In genomic region chr8:57320851-57321743, GRCm38 (mm10) we compare ENCODE assay signal across 8 mouse cellular contexts. TPM values are rescaled to one million over a fixed set of nuclear protein-coding genes. Genes with fewer than 3 reads are reported as not detected.
DNase-seq lines count a peak whose midpoint lies in the region; ATAC-seq and TF ChIP-seq lines count a peak whose summit lies in the region.

Gene Hand2 (plus strand): TSS chr8:57320983.

- no peaks in the 10 kb centered on the region for H3K9me3 ChIP-seq in ES-Bruce4 (replicated peaks; ENCODE audit: control insufficient read depth, insufficient read depth, low read length, poor library complexity, severe bottlenecking)
- no peaks in the 10 kb centered on the region for H3K9me3 ChIP-seq in forebrain, postnatal 0 days (ENCODE audit: low read length)
- no peaks in the 10 kb centered on the region for H3K9me3 ChIP-seq in hindbrain, embryonic 16.5 days (ENCODE audit: control insufficient read depth, low read length)
- H3K9me3 ChIP-seq in midbrain, embryonic 15.5 days, result no peaks in the 10 kb centered on the region

- no peaks in the 10 kb centered on the region for H3K4me1 ChIP-seq in ES-Bruce4 (ENCODE audit: control insufficient read depth, insufficient read depth, low read length)
- no peaks in the 10 kb centered on the region for H3K4me1 ChIP-seq in forebrain, postnatal 0 days (ENCODE audit: insufficient read depth)
- peaks cover 13% of the 10 kb centered on the region for H3K4me1 ChIP-seq in hindbrain, embryonic 16.5 days (ENCODE audit: control insufficient read depth, insufficient read depth, low read depth, low read length)
- H3K4me1 ChIP-seq in midbrain, embryonic 15.5 days, result peaks cover 14% of the 10 kb centered on the region

- ATAC-seq in forebrain, postnatal 0 days, result peak; percentile 32; the same call in 1 of the 2 replicates
- 0 out of 2 replicates have a peak, but pooled peaks have one; percentile 49 for ATAC-seq in hindbrain, embryonic 16.5 days
- ATAC-seq in midbrain, embryonic 15.5 days (replicated peaks), result peak; percentile 69
- no peak for ATAC-seq in frontal cortex, adult (ENCODE audit: low TSS enrichment)

- peak within 1 kb of the TSS; percentile 92 for H3K9ac ChIP-seq in ES-Bruce4 (ENCODE audit: low read depth, poor library complexity, severe bottlenecking)
- H3K9ac ChIP-seq in forebrain, postnatal 0 days, result no peak within 1 kb of the TSS
- no peak within 1 kb of the TSS for H3K9ac ChIP-seq in hindbrain, embryonic 16.5 days (ENCODE audit: low read depth, low read length)
- H3K9ac ChIP-seq in midbrain, embryonic 15.5 days, result no peak within 1 kb of the TSS

- H3K4me2 ChIP-seq in forebrain, postnatal 0 days (ENCODE audit: low read depth), result peak within 1 kb of the TSS; percentile 42
- H3K4me2 ChIP-seq in hindbrain, embryonic 16.5 days (ENCODE audit: low read length), result peak within 1 kb of the TSS; percentile 54
- H3K4me2 ChIP-seq in midbrain, embryonic 15.5 days, result peak within 1 kb of the TSS; percentile 47

- H3K36me3 ChIP-seq in ES-Bruce4 (ENCODE audit: control insufficient read depth, insufficient read depth, low read length, poor library complexity, severe bottlenecking), result no peaks in the 10 kb centered on the region
- no peaks in the 10 kb centered on the region for H3K36me3 ChIP-seq in forebrain, postnatal 0 days (ENCODE audit: insufficient read depth)
- H3K36me3 ChIP-seq in hindbrain, embryonic 16.5 days (ENCODE audit: control insufficient read depth, insufficient read depth, low read length), result no peaks in the 10 kb centered on the region
- H3K36me3 ChIP-seq in midbrain, embryonic 15.5 days (replicated peaks), result no peaks in the 10 kb centered on the region

- no peak within 1 kb of the TSS for H3K27ac ChIP-seq in ES-Bruce4 (ENCODE audit: insufficient read depth, low read length)
- no peak within 1 kb of the TSS for H3K27ac ChIP-seq in forebrain, postnatal 0 days (ENCODE audit: low read depth, low read length)
- H3K27ac ChIP-seq in hindbrain, embryonic 16.5 days (ENCODE audit: low read depth, low read length), result no peak within 1 kb of the TSS
- no peak within 1 kb of the TSS for H3K27ac ChIP-seq in midbrain, embryonic 15.5 days

- no peak for TF ChIP-seq CTCF in ES-Bruce4 (IDR thresholded peaks at IDR 0.05; ENCODE audit: low read depth, low read length)
- no peak for TF ChIP-seq CTCF in forebrain, postnatal 0 days (IDR thresholded peaks at IDR 0.05; ENCODE audit: low read depth)

- no peak for DNase-seq in adrenal gland, adult 18-20 months (ENCODE audit: low spot score in 2 of 2)
- DNase-seq in forebrain, postnatal 0 days, result peak; percentile 55
- DNase-seq in left cerebral cortex, postnatal 36 days (ENCODE audit: low spot score in 2 of 2), result no peak
- no peak for DNase-seq in B cell, adult 2 months

- H3K27me3 ChIP-seq in ES-Bruce4 (ENCODE audit: control insufficient read depth, insufficient read depth, low read length, poor library complexity, severe bottlenecking), result peaks cover 78% of the 10 kb centered on the region
- H3K27me3 ChIP-seq in forebrain, postnatal 0 days (ENCODE audit: insufficient read depth, low read length), result peaks cover 91% of the 10 kb centered on the region
- peaks cover 64% of the 10 kb centered on the region for H3K27me3 ChIP-seq in hindbrain, embryonic 16.5 days (replicated peaks; ENCODE audit: control insufficient read depth, insufficient read depth, low read length)
- peaks cover 85% of the 10 kb centered on the region for H3K27me3 ChIP-seq in midbrain, embryonic 15.5 days (replicated peaks)

- 1% methylated on average over 78 of the region's 83 CpGs for WGBS in forebrain, postnatal 0 days
- WGBS in hindbrain, embryonic 16.5 days, result under 1% methylated on average over 77 of the region's 83 CpGs
- under 1% methylated on average over 73 of the region's 83 CpGs for WGBS in midbrain, embryonic 15.5 days

- peak within 1 kb of the TSS; percentile 49 for H3K4me3 ChIP-seq in ES-Bruce4 (ENCODE audit: low read depth, low read length)
- H3K4me3 ChIP-seq in forebrain, postnatal 0 days (ENCODE audit: low read depth, low read length), result peak within 1 kb of the TSS; percentile 17
- H3K4me3 ChIP-seq in hindbrain, embryonic 16.5 days (ENCODE audit: low read length), result peak within 1 kb of the TSS; percentile 29
- peak within 1 kb of the TSS; percentile 28 for H3K4me3 ChIP-seq in midbrain, embryonic 15.5 days

- intact Hi-C loops in left cerebral cortex, postnatal 36 days (cut with DNase I), result no loop called here

- TF ChIP-seq EP300 in ES-Bruce4 (IDR thresholded peaks at IDR 0.05; ENCODE audit: insufficient read depth, low read depth, low read length), result no peak

- no peak for TF ChIP-seq POLR2A in ES-Bruce4 (IDR thresholded peaks at IDR 0.05; ENCODE audit: insufficient read depth, low read length)

RNA-seq across cellular contexts. Expression of gene Hand2, which starts in this region (rescaled TPM):
- 0.29 TPM in 1 of 2 replicates, not detected in the other for polyA plus RNA-seq in ES-Bruce4 (2011; ENCODE audit: insufficient read depth, insufficient read length, low read depth, missing spikeins)
- total RNA-seq in adrenal gland, adult 18-20 months (2021), result 10 to 100 TPM; 33.9 to 39.7 TPM
- total RNA-seq in forebrain, postnatal 0 days (2014; rRNA removed), result not detected in 2 replicates
- polyA plus RNA-seq in forebrain, postnatal 0 days (2015; fragmentation: Nextera tagmentation; extraction: Ambion mirVana), result not detected in 2 replicates
- not detected in 2 replicates for polyA plus RNA-seq in hindbrain, embryonic 16.5 days (2015; fragmentation: Nextera tagmentation; extraction: Ambion mirVana)
- not detected in 2 replicates for polyA plus RNA-seq in midbrain, embryonic 15.5 days (2015; fragmentation: Nextera tagmentation; extraction: Ambion mirVana)
- total RNA-seq in left cerebral cortex, postnatal 36 days (2021), result not detected

Comparison
In these comparisons a context has a peak if more than half of its experiments do, and no peak if none do; other contexts are left out.
1. RNA of gene Hand2 (total RNA-seq): 33.9 to 39.7 TPM in adrenal gland, adult 18-20 months; not detected in forebrain, postnatal 0 days and not detected in left cerebral cortex, postnatal 36 days; every median in the first group is over 10 times any median in the second.
2. Peak in DNase-seq, ATAC-seq, H3K4me3 ChIP-seq and H3K4me2 ChIP-seq in forebrain, postnatal 0 days; RNA of the gene not detected or under 1 TPM.
3. Peak in ATAC-seq, H3K4me3 ChIP-seq and H3K4me2 ChIP-seq in hindbrain, embryonic 16.5 days; RNA of the gene not detected or under 1 TPM.
4. Peak in ATAC-seq, H3K4me3 ChIP-seq and H3K4me2 ChIP-seq in midbrain, embryonic 15.5 days; RNA of the gene not detected or under 1 TPM.
5. Peak in every context shown above with its lines, with median percentiles within 50 percentile points of each other: H3K4me3 ChIP-seq and H3K4me2 ChIP-seq.